Mouse (Mus musculus) kidney, embryonic 14.5 days (tissue): ENCODE data around the gene Mob3b. TPM values are rescaled to one million over a fixed set of nuclear protein-coding genes. Genes with fewer than 3 reads are reported as not detected.

Experiments
- ATAC-seq: fragments of 200-750 bp; cut with Nextera tagmentation; 2 replicates; pipeline ENCODE4 v1.8.0; 2017; ENCODE audit warnings: moderate number of reproducible peaks, mild to moderate bottlenecking, moderate TSS enrichment, moderate library complexity; ENCODE audit not compliant: low FRiP score, low TSS enrichment
- H3K27ac ChIP-seq: fragments of 300-500 bp; sonication (generic); 2 replicates; pipeline ENCODE4 v1.5.1; 2014; ENCODE audit warnings: low read depth, mild to moderate bottlenecking, low read length, moderate library complexity, mixed read lengths
- H3K27me3 ChIP-seq: fragments of 300-500 bp; sonication (generic); 2 replicates; pipeline ENCODE4 v1.6.1; 2014; ENCODE audit warnings: mild to moderate bottlenecking, low read length; ENCODE audit not compliant: control insufficient read depth, insufficient read depth
- H3K36me3 ChIP-seq: fragments of 300-500 bp; sonication (generic); 2 replicates; pipeline ENCODE4 v1.6.1; 2014; ENCODE audit warnings: low read length, mixed read lengths; ENCODE audit not compliant: control insufficient read depth, insufficient read depth
- H3K4me1 ChIP-seq: fragments of 300-500 bp; sonication (generic); 2 replicates; pipeline ENCODE4 v1.6.1; 2014; ENCODE audit warnings: low read length, mixed read lengths; ENCODE audit not compliant: control insufficient read depth, insufficient read depth
- H3K4me2 ChIP-seq: fragments of 300-500 bp; sonication (generic); replicated peaks from 2 replicates; pipeline ENCODE4 v1.6.1; 2014; ENCODE audit warnings: low read depth, mild to moderate bottlenecking, low read length
- H3K4me3 ChIP-seq: fragments of 300-500 bp; sonication (generic); 2 replicates; pipeline ENCODE4 v1.5.1; 2014; ENCODE audit warnings: mild to moderate bottlenecking, low read length
- H3K9ac ChIP-seq: fragments of 300-500 bp; sonication (generic); 2 replicates; pipeline ENCODE4 v1.6.1; 2014; ENCODE audit warnings: low read depth, mild to moderate bottlenecking, low read length, moderate library complexity
- H3K9me3 ChIP-seq: fragments of 300-500 bp; sonication (generic); 2 replicates; pipeline ENCODE4 v1.6.1; 2016; ENCODE audit warnings: low read length; ENCODE audit not compliant: control insufficient read depth
- WGBS: fragments of 180-500 bp; shearing (Covaris S2); extraction: QIAGEN DNeasy Blood & Tissue Kit; methylation state at CpG from one replicate; pipeline ENCODE4 v1.1.7; 2014; 5-methylcytosine and 5-hydroxymethylcytosine counted together
- polyA plus RNA-seq: library from polyadenylated mRNA; unstranded; fragments of >200 nt; fragmentation: Nextera tagmentation; extraction: Ambion mirVana; gene quantifications from 2 replicates; pipeline ENCODE4 v1.2.1, GENCODE M21; 2014

Gene Mob3b
- polyA plus RNA-seq, 1 experiment from 2014 or later, result 13.3 TPM

GRCm38 (mm10) chr4:34966336-34966957, 190.8 kb downstream of the Mob3b start:
- Histone ChIP-seq H3K4me1 (no peaks in the 10 kb centered on the region), H3K4me2 (no peak overlapping the region), H3K9ac (no peak overlapping the region), H3K4me3 (no peak overlapping the region), H3K36me3 (no peaks in the 10 kb centered on the region), H3K27me3 (no peaks in the 10 kb centered on the region), H3K9me3 (no peaks in the 10 kb centered on the region), H3K27ac (no peak overlapping the region)
- 77% methylated on average over 8 of the region's 8 CpGs for WGBS
- no peak for ATAC-seq

DNA sequence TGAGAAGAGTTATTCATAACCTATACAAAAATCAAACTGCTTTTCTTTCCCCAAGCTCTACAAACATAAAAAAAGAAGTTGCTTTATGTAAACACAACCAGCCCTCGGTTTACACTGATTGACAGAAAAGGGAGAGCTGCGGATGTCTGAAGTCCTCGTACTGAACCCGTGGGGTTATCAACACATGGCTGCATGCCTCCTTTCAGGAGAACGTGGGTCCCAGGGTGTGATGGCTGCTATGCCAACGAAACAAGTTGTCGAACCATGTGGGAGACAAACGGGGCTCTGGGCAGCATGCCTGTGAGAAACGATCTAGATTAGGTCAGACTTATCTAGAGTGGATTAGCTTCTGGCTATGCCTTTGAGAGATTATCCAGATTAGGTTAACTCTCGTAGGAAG, 192.4 kb downstream of the Mob3b start:
- ATAC-seq, result no peak
- Histone ChIP-seq H3K4me1 (no peaks in the 10 kb centered on the region), H3K27me3 (no peaks in the 10 kb centered on the region), H3K9ac (no peak overlapping the region), H3K27ac (no peak overlapping the region), H3K4me3 (no peak overlapping the region), H3K4me2 (no peak overlapping the region), H3K9me3 (no peaks in the 10 kb centered on the region), H3K36me3 (no peaks in the 10 kb centered on the region)
- WGBS, result 33% methylated on average over 10 of the region's 10 CpGs

DNA sequence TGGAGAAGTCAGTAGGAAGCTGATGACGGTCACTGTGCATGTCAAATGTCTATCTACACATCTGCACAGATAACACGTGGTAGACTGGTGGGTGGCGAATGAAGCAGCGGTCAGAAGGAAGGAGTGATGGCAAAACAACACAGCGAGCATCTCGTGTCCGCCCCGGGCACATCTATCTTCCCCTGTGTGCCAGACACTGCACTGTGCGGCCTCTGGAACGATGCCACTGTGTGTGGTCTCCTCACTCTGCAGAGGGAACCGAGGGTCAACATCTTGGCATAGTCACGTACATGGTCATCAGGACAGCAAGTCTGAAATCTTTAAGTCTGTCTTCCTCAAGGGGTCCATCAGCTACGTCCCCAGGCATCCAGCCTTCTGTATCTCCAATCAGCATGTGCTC, 193.3 kb downstream of the Mob3b start:
- Histone ChIP-seq H3K9me3 (no peaks in the 10 kb centered on the region), H3K27me3 (no peaks in the 10 kb centered on the region), H3K4me2 (no peak overlapping the region), H3K9ac (no peak overlapping the region), H3K36me3 (no peaks in the 10 kb centered on the region), H3K4me3 (no peak overlapping the region), H3K4me1 (no peaks in the 10 kb centered on the region), H3K27ac (no peak overlapping the region)
- 56% methylated on average over 13 of the region's 13 CpGs for WGBS
- no peak for ATAC-seq

DNA sequence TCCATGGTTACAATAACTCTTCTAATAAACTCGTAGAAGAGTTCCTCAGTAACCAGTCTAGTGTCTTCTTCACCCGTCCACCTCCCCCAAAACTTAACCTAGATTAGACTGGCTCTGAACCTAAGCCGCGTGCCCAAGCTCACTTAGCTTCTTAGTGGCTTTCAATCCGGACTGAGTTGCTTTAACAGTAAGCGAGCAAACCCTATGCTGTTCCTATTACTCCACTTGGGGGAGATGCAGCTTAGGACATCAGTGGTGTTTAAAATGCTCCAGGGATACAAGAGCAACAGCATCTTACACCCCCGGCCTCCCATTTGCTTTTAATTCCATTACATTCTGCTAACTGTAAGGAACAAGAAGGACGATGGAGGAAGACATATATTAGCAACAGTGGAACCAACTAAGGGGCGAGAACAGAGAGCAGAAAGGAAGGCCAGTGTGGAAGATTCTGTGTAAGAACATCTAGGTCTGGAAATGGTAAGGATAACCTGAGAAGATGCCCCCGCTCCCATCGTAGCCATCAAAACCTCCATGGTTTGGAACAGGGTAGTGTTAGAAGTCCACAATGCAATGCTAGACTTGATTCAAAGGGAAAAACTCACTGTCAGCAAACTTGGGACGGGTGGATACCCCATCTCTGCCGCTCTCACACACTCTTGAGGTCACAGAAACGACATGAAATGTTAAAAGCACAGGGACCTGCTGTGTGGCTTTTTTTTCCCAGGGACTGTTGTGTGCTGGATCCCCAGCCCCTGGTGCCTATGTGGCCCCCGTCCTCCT, 196.3 kb downstream of the Mob3b start:
- Histone ChIP-seq H3K27me3 (no peaks in the 10 kb centered on the region), H3K4me2 (no peak overlapping the region), H3K27ac (no peak overlapping the region), H3K4me3 (no peak overlapping the region), H3K9ac (no peak overlapping the region), H3K4me1 (no peaks in the 10 kb centered on the region), H3K36me3 (no peaks in the 10 kb centered on the region), H3K9me3 (no peaks in the 10 kb centered on the region)
- no peak for ATAC-seq
- 79% methylated on average over 15 of the region's 15 CpGs for WGBS

- Histone ChIP-seq H3K4me3 (no peak overlapping the region), H3K36me3 (no peaks in the 10 kb centered on the region), H3K9me3 (no peaks in the 10 kb centered on the region), H3K27me3 (no peaks in the 10 kb centered on the region), H3K27ac (no peak overlapping the region), H3K4me2 (no peak overlapping the region), H3K4me1 (no peaks in the 10 kb centered on the region), H3K9ac (no peak overlapping the region)
- 83% methylated on average over 6 of the region's 6 CpGs for WGBS
- ATAC-seq, result no peak
Measured at GRCm38 (mm10) chr4:34959477-34959876, 197.8 kb downstream of the Mob3b start.

GRCm38 (mm10) chr4:34958155-34959028, 198.9 kb downstream of the Mob3b start:
- no peaks in the 10 kb centered on the region for H3K9me3 ChIP-seq
- H3K4me2 ChIP-seq, result no peak overlapping the region
- H3K4me3 ChIP-seq, result no peak overlapping the region
- WGBS, result 46% methylated on average over 12 of the region's 12 CpGs
- no peak overlapping the region for H3K9ac ChIP-seq
- H3K36me3 ChIP-seq, result no peaks in the 10 kb centered on the region
- no peaks in the 10 kb centered on the region for H3K27me3 ChIP-seq
- ATAC-seq, result peak; percentile 71
- H3K4me1 ChIP-seq, result no peaks in the 10 kb centered on the region
- H3K27ac ChIP-seq, result no peak overlapping the region

- Histone ChIP-seq H3K27ac (no peak overlapping the region), H3K9ac (no peak overlapping the region), H3K36me3 (no peaks in the 10 kb centered on the region), H3K4me2 (no peak overlapping the region), H3K4me3 (no peak overlapping the region), H3K9me3 (no peaks in the 10 kb centered on the region), H3K27me3 (no peaks in the 10 kb centered on the region), H3K4me1 (no peaks in the 10 kb centered on the region)
- no peak for ATAC-seq
- 71% methylated on average over 10 of the region's 10 CpGs for WGBS
Measured at GRCm38 (mm10) chr4:34953716-34954115, 203.6 kb downstream of the Mob3b start.

GRCm38 (mm10) chr4:34947181-34947580, 210.1 kb downstream of the Mob3b start:
- Histone ChIP-seq H3K4me3 (no peak overlapping the region), H3K36me3 (no peaks in the 10 kb centered on the region), H3K27me3 (no peaks in the 10 kb centered on the region), H3K27ac (no peak overlapping the region), H3K9ac (no peak overlapping the region), H3K4me1 (no peaks in the 10 kb centered on the region), H3K4me2 (no peak overlapping the region), H3K9me3 (no peaks in the 10 kb centered on the region)
- ATAC-seq, result no peak

GRCm38 (mm10) chr4:34941046-34941445, 216.2 kb downstream of the Mob3b start:
- no peak overlapping the region for H3K4me2 ChIP-seq
- ATAC-seq, result no peak
- no peak overlapping the region for H3K9ac ChIP-seq
- H3K9me3 ChIP-seq, result no peaks in the 10 kb centered on the region
- H3K36me3 ChIP-seq, result no peaks in the 10 kb centered on the region
- no peaks in the 10 kb centered on the region for H3K27me3 ChIP-seq
- no peak overlapping the region for H3K4me3 ChIP-seq
- H3K27ac ChIP-seq, result no peak overlapping the region
- WGBS, result 96% methylated on average over 25 of the region's 25 CpGs
- H3K4me1 ChIP-seq, result no peaks in the 10 kb centered on the region
